Mouse (Mus musculus): Measurements from ENCODE around the gene Vangl2. TPM values are rescaled to one million over a fixed set of nuclear protein-coding genes. Genes with fewer than 3 reads are reported as not detected.

The Vangl2 gene
- polyA plus RNA-seq, 1 experiment from 2014 or later = 0.78 TPM

DNA sequence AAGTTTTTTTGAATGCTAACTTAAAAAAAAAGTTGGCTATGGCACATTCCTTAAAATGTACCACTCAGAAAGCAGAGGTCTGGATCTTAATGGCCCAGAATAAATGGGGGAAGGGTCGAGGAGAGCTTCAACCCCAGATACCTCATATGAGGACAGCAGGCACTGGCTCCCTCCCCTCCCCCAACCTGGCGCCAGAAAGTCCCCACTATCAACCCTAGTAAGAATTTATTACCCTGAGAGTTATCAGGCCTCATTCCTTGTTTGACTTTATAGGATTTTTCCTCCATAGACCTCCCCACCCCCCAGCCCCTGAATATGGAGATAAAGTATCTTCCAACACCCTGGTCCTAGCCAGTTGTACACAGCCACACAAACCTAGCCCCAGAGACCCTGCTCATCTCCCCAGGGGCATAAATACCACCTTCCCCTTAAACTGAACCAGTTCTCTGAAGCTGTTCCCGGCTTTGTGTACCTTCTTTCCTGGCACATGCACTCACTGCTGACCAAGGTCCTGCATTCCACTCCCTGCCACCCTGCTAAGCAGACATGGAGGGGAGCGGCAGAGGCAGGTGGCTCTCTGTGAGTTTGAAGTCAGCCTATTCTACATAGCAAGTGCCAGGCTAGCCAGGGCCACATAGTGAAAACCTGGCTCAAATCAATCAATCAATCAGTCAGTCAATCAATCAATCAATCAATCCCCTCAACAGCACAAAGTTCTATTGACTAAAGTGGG, 35.2 kb upstream of the Vangl2 start:
- H3K4me3 ChIP-seq (ENCODE audit: low read depth, low read length) = no peak overlapping the region
- no peak overlapping the region for H3K4me2 ChIP-seq (ENCODE audit: low read depth, low read length)
- H3K27ac ChIP-seq (ENCODE audit: low read depth) = no peak overlapping the region
- TF ChIP-seq EP300 (IDR thresholded peaks at IDR 0.05; ENCODE audit: low read depth) = no peak
- no peak for TF ChIP-seq CTCF (IDR thresholded peaks at IDR 0.05; ENCODE audit: low read depth)
- 52% methylated on average over 4 of the region's 4 CpGs for WGBS (ENCODE audit: insufficient replicate concordance)
- H3K4me1 ChIP-seq (ENCODE audit: insufficient read depth) = no peaks in the 10 kb centered on the region
- no peaks in the 10 kb centered on the region for H3K27me3 ChIP-seq (ENCODE audit: insufficient read depth, low read length)
- peaks cover 33% of the 10 kb centered on the region for H3K36me3 ChIP-seq (replicated peaks; ENCODE audit: insufficient read depth, low read length)
- no peaks in the 10 kb centered on the region for H3K9me3 ChIP-seq (ENCODE audit: low read length)
- H3K9ac ChIP-seq (replicated peaks) = no peak overlapping the region
- no peak for DNase-seq
- ATAC-seq = no peak

DNA sequence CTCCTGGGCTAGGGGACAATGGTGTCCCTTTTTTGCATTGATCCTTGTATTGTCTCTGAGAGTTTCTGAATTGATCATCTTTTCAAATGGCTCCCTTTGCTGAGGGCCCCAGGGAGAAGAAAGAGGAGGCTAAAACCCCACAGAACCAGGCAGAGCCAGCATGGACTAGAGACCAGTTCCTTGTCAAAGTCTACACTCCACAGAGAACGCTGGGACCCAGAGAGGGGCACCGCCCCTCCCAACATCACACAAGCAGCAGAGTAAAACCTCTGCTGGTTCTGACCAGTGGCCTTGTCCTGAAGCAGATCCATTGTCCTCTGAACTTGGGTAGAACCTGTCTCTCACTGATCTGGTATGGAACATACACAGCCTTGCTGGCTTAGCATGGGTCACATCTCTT, 33.9 kb upstream of the Vangl2 start:
- 72% methylated on average over 2 of the region's 2 CpGs for WGBS (ENCODE audit: insufficient replicate concordance)
- Histone ChIP-seq H3K36me3 (replicated peaks; ENCODE audit: insufficient read depth, low read length) (peaks cover 21% of the 10 kb centered on the region), H3K27ac (ENCODE audit: low read depth) (no peak overlapping the region), H3K4me1 (ENCODE audit: insufficient read depth) (no peaks in the 10 kb centered on the region), H3K4me3 (ENCODE audit: low read depth, low read length) (no peak overlapping the region), H3K4me2 (ENCODE audit: low read depth, low read length) (no peak overlapping the region), H3K9ac (replicated peaks) (no peak overlapping the region), H3K9me3 (ENCODE audit: low read length) (no peaks in the 10 kb centered on the region), H3K27me3 (ENCODE audit: insufficient read depth, low read length) (no peaks in the 10 kb centered on the region)
- TF ChIP-seq EP300 (IDR thresholded peaks at IDR 0.05; ENCODE audit: low read depth) = no peak
- TF ChIP-seq CTCF (IDR thresholded peaks at IDR 0.05; ENCODE audit: low read depth) = no peak
- ATAC-seq (no peak), DNase-seq (no peak)

DNA sequence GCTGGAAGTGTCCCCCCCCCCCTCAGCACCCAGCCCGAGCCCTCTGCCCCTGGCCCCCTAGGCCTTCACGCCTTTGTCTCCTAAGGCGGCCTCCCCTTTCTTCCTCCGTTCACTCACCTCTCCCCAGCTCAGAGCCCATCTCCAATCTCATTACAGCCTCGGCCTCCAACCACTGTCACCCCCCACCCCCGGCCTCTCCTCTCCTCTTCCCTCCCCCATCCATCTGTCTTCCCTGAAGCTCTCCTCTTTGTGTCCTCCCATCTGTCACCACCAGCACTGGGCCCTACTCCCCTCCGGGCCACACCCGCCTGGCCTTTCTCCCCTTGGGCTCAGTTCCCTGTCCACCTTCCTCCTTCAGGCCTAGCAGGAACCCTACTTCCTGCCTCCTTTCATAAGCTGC, 33.0 kb upstream of the Vangl2 start:
- H3K4me1 ChIP-seq (ENCODE audit: insufficient read depth) = no peaks in the 10 kb centered on the region
- no peak overlapping the region for H3K4me2 ChIP-seq (ENCODE audit: low read depth, low read length)
- no peak for ATAC-seq
- 64% methylated on average over 8 of the region's 8 CpGs for WGBS (ENCODE audit: insufficient replicate concordance)
- DNase-seq = no peak
- H3K9me3 ChIP-seq (ENCODE audit: low read length) = no peaks in the 10 kb centered on the region
- H3K36me3 ChIP-seq (replicated peaks; ENCODE audit: insufficient read depth, low read length) = peaks cover 12% of the 10 kb centered on the region
- TF ChIP-seq EP300 (IDR thresholded peaks at IDR 0.05; ENCODE audit: low read depth) (no peak), CTCF (IDR thresholded peaks at IDR 0.05; ENCODE audit: low read depth) (no peak)
- H3K27ac ChIP-seq (ENCODE audit: low read depth) = no peak overlapping the region
- no peak overlapping the region for H3K9ac ChIP-seq (replicated peaks)
- H3K27me3 ChIP-seq (ENCODE audit: insufficient read depth, low read length) = peaks cover 6% of the 10 kb centered on the region; the same call in 1 of the 2 replicates
- no peak overlapping the region for H3K4me3 ChIP-seq (ENCODE audit: low read depth, low read length)

DNA sequence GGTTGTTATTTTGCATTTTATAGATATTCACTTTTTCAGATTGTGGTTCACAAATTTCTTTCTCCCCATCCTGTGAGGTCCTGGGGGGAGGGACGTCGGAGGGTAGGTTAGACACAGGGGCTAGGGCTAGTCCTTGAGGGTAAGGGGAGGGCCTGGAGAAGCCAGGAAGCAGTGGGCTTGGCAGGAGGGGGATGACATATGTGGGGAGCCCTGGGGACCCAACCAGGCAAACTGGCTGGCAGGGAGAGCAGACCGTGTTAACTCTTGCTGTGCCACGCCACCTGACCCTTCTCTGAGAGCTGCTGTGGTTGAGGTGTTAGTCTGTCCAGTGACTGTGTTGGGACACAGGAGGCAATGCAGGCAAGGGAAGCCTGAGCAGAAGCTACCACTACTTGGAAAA, 32.4 kb upstream of the Vangl2 start:
- Histone ChIP-seq H3K9me3 (ENCODE audit: low read length) (no peaks in the 10 kb centered on the region), H3K27ac (ENCODE audit: low read depth) (no peak overlapping the region), H3K4me3 (ENCODE audit: low read depth, low read length) (no peak overlapping the region), H3K36me3 (replicated peaks; ENCODE audit: insufficient read depth, low read length) (peaks cover 6% of the 10 kb centered on the region), H3K27me3 (ENCODE audit: insufficient read depth, low read length) (peaks cover 12% of the 10 kb centered on the region), H3K4me1 (ENCODE audit: insufficient read depth) (no peaks in the 10 kb centered on the region), H3K4me2 (ENCODE audit: low read depth, low read length) (no peak overlapping the region), H3K9ac (replicated peaks) (no peak overlapping the region)
- ATAC-seq = no peak
- TF ChIP-seq EP300 (IDR thresholded peaks at IDR 0.05; ENCODE audit: low read depth) (no peak), CTCF (IDR thresholded peaks at IDR 0.05; ENCODE audit: low read depth) (no peak)
- 64% methylated on average over 4 of the region's 4 CpGs for WGBS (ENCODE audit: insufficient replicate concordance)
- DNase-seq = no peak

DNA sequence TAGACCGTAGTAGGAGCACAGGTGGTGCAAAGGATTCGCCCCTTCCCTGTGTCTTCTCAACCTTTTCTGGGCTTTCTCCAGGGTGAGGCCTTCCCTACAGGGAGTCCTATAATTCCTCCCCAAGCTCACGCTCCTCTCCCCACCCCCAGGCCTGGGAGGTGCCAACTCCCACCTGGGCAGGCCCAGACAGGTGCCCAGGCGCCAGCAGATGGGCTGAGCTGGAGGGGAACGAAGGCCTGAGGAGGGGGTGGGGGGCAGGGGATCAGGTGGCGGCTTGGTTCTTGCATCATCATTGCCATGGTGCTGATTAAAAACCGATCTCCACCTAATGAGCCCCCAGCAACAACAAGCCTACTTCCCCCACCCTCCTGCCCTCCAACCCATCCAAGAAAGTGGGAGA, 30.6 kb upstream of the Vangl2 start:
- no peak for DNase-seq

DNA sequence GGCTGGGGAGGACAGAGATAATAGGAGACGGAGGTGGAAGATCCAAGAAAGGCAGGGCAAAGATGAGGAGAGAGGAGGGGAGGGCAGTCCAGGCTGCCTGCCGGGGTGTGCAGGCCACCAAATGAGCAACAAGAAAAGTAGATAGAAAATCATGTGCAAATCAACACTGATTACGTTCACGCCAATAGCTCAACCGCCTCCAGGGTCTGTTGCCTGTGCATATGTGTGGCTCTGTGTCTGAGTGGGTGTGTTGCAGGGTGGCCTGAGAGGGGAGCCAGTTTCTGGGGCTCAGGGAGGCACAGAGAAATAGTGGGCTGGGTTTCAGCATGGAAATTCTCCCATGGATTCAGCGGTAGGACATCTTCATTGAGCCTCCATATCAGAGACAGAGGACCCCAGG, 30.1 kb upstream of the Vangl2 start:
- no peak overlapping the region for H3K9ac ChIP-seq (replicated peaks)
- no peaks in the 10 kb centered on the region for H3K36me3 ChIP-seq (replicated peaks; ENCODE audit: insufficient read depth, low read length)
- no peak for TF ChIP-seq EP300 (IDR thresholded peaks at IDR 0.05; ENCODE audit: low read depth)
- no peak for TF ChIP-seq CTCF (IDR thresholded peaks at IDR 0.05; ENCODE audit: low read depth)
- ATAC-seq (no peak), DNase-seq (no peak)
- WGBS (ENCODE audit: insufficient replicate concordance) = 71% methylated on average over 6 of the region's 6 CpGs
- no peak overlapping the region for H3K4me2 ChIP-seq (ENCODE audit: low read depth, low read length)
- no peaks in the 10 kb centered on the region for H3K9me3 ChIP-seq (ENCODE audit: low read length)
- no peak overlapping the region for H3K27ac ChIP-seq (ENCODE audit: low read depth)
- H3K27me3 ChIP-seq (ENCODE audit: insufficient read depth, low read length) = peaks cover 31% of the 10 kb centered on the region
- peaks cover 3% of the 10 kb centered on the region; the same call in 1 of the 2 replicates for H3K4me1 ChIP-seq (ENCODE audit: insufficient read depth)
- H3K4me3 ChIP-seq (ENCODE audit: low read depth, low read length) = no peak overlapping the region

More for the DNA sequence above, 30.6 kb upstream of the Vangl2 start:
- H3K36me3 ChIP-seq (replicated peaks; ENCODE audit: insufficient read depth, low read length) = no peaks in the 10 kb centered on the region
- H3K4me1 ChIP-seq (ENCODE audit: insufficient read depth) = peaks cover under 1% of the 10 kb centered on the region; the same call in 1 of the 2 replicates
- ATAC-seq = no peak
- no peaks in the 10 kb centered on the region for H3K9me3 ChIP-seq (ENCODE audit: low read length)
- TF ChIP-seq CTCF (IDR thresholded peaks at IDR 0.05; ENCODE audit: low read depth) (no peak), EP300 (IDR thresholded peaks at IDR 0.05; ENCODE audit: low read depth) (no peak)
- H3K4me2 ChIP-seq (ENCODE audit: low read depth, low read length) = no peak overlapping the region
- 68% methylated on average over 7 of the region's 7 CpGs for WGBS (ENCODE audit: insufficient replicate concordance)
- H3K9ac ChIP-seq (replicated peaks) = no peak overlapping the region
- H3K4me3 ChIP-seq (ENCODE audit: low read depth, low read length) = no peak overlapping the region
- H3K27ac ChIP-seq (ENCODE audit: low read depth) = no peak overlapping the region
- peaks cover 26% of the 10 kb centered on the region for H3K27me3 ChIP-seq (ENCODE audit: insufficient read depth, low read length)
